Mouse (Mus musculus) intestine, embryonic 16.5 days (tissue): Measurements from ENCODE around the gene Nup155. TPM values are rescaled to one million over a fixed set of nuclear protein-coding genes. Genes with fewer than 3 reads are reported as not detected.
A peak's percentile ranks its signal among the peaks of the same experiment; 100 is the strongest.

Source experiments
- ATAC-seq: fragments of 200-750 bp; cut with Nextera tagmentation; 2 replicates; pipeline ENCODE4 v1.8.0; 2017; ENCODE audit warnings: moderate TSS enrichment, moderate library complexity
- H3K27ac ChIP-seq: fragments of 300-500 bp; sonication (generic); 2 replicates; pipeline ENCODE4 v1.5.1; 2014; ENCODE audit warnings: mild to moderate bottlenecking, low read length
- H3K27me3 ChIP-seq: fragments of 300-500 bp; sonication (generic); replicated peaks from 2 replicates; pipeline ENCODE4 v1.6.1; 2014; ENCODE audit warnings: low read length, control low read depth, mixed read lengths; ENCODE audit not compliant: control insufficient read depth, insufficient read depth
- H3K36me3 ChIP-seq: fragments of 300-500 bp; sonication (generic); 2 replicates; pipeline ENCODE4 v1.6.1; 2014; ENCODE audit warnings: low read length, control low read depth; ENCODE audit not compliant: control insufficient read depth, insufficient read depth
- H3K4me1 ChIP-seq: fragments of 300-500 bp; sonication (generic); 2 replicates; pipeline ENCODE4 v1.6.1; 2014; ENCODE audit warnings: low read length, control low read depth, mixed read lengths; ENCODE audit not compliant: control insufficient read depth, insufficient read depth
- H3K4me2 ChIP-seq: fragments of 300-500 bp; sonication (generic); 2 replicates; pipeline ENCODE4 v1.6.1; 2014; ENCODE audit warnings: low read depth, low read length, control low read depth
- H3K4me3 ChIP-seq: fragments of 300-500 bp; sonication (generic); 2 replicates; pipeline ENCODE4 v1.5.1; 2014; ENCODE audit warnings: mild to moderate bottlenecking, low read length
- H3K9ac ChIP-seq: fragments of 300-500 bp; sonication (generic); 2 replicates; pipeline ENCODE4 v1.6.1; 2014; ENCODE audit warnings: low read depth, low read length
- H3K9me3 ChIP-seq: fragments of 300-500 bp; sonication (generic); 2 replicates; pipeline ENCODE4 v1.6.1; 2016; ENCODE audit warnings: low read length, control low read depth; ENCODE audit not compliant: control insufficient read depth
- WGBS: fragments of 180-500 bp; shearing (Covaris S2); extraction: QIAGEN DNeasy Blood & Tissue Kit; methylation state at CpG from one replicate; pipeline ENCODE4 v1.1.7; 2014; 5-methylcytosine and 5-hydroxymethylcytosine counted together
- polyA plus RNA-seq: library from polyadenylated mRNA; unstranded; fragments of >200 nt; fragmentation: Nextera tagmentation; extraction: Ambion mirVana; gene quantifications from 2 replicates; pipeline ENCODE4 v1.2.1, GENCODE M21; 2015

The Nup155 gene
- polyA plus RNA-seq, 1 experiment from 2014 or later, result 11.0 TPM

- Histone ChIP-seq H3K4me2 (peak within 1 kb of the TSS; percentile 83), H3K36me3 (no peaks in the 10 kb centered on the region), H3K4me1 (no peaks in the 10 kb centered on the region), H3K4me3 (peak within 1 kb of the TSS; percentile 91), H3K9me3 (no peaks in the 10 kb centered on the region), H3K27me3 (no peaks in the 10 kb centered on the region), H3K9ac (peak within 1 kb of the TSS; percentile 93), H3K27ac (peak within 1 kb of the TSS; percentile 72)
- peak; percentile 99 for ATAC-seq
- WGBS, result under 1% methylated on average over 28 of the region's 47 CpGs
Measured at GRCm38 (mm10) chr15:8168591-8169265, 59.7 kb downstream of the Nup155 start, which contains the start of gene Cplane1. Gene Cplane1, plus strand, starts transcription at chr15:8169106.

- Histone ChIP-seq H3K9ac (peak overlapping the region; percentile 93), H3K4me3 (peak overlapping the region; percentile 91), H3K4me1 (no peaks in the 10 kb centered on the region), H3K27me3 (no peaks in the 10 kb centered on the region), H3K4me2 (peak overlapping the region; percentile 83), H3K36me3 (no peaks in the 10 kb centered on the region), H3K9me3 (no peaks in the 10 kb centered on the region), H3K27ac (peak overlapping the region; percentile 39; the same call in 1 of the 2 replicates)
- WGBS, result under 1% methylated on average over 25 of the region's 25 CpGs
- ATAC-seq, result peak; percentile 79
Measured at GRCm38 (mm10) chr15:8169266-8169746, 60.2 kb downstream of the Nup155 start.

GRCm38 (mm10) chr15:8189563-8189962, 80.5 kb downstream of the Nup155 start:
- 92% methylated on average over 3 of the region's 3 CpGs for WGBS
- Histone ChIP-seq H3K4me2 (no peak overlapping the region), H3K9me3 (no peaks in the 10 kb centered on the region), H3K36me3 (no peaks in the 10 kb centered on the region), H3K9ac (no peak overlapping the region), H3K4me3 (no peak overlapping the region), H3K4me1 (no peaks in the 10 kb centered on the region), H3K27me3 (no peaks in the 10 kb centered on the region), H3K27ac (no peak overlapping the region)
- ATAC-seq, result no peak

- Histone ChIP-seq H3K27ac (no peak overlapping the region), H3K4me1 (no peaks in the 10 kb centered on the region), H3K4me2 (no peak overlapping the region), H3K27me3 (no peaks in the 10 kb centered on the region), H3K9me3 (no peaks in the 10 kb centered on the region), H3K36me3 (no peaks in the 10 kb centered on the region), H3K4me3 (no peak overlapping the region), H3K9ac (no peak overlapping the region)
- 92% methylated on average over 3 of the region's 3 CpGs for WGBS
- ATAC-seq, result no peak
Measured at GRCm38 (mm10) chr15:8190435-8190834, 81.4 kb downstream of the Nup155 start.

GRCm38 (mm10) chr15:8200317-8200716, 91.2 kb downstream of the Nup155 start:
- Histone ChIP-seq H3K36me3 (peaks cover 10% of the 10 kb centered on the region), H3K27me3 (no peaks in the 10 kb centered on the region), H3K4me2 (no peak overlapping the region), H3K4me1 (no peaks in the 10 kb centered on the region), H3K9me3 (no peaks in the 10 kb centered on the region), H3K4me3 (no peak overlapping the region), H3K27ac (no peak overlapping the region), H3K9ac (no peak overlapping the region)
- no peak for ATAC-seq

- ATAC-seq, result no peak
- Histone ChIP-seq H3K9me3 (no peaks in the 10 kb centered on the region), H3K4me2 (no peak overlapping the region), H3K4me3 (no peak overlapping the region), H3K9ac (no peak overlapping the region), H3K27me3 (no peaks in the 10 kb centered on the region), H3K27ac (no peak overlapping the region), H3K36me3 (no peaks in the 10 kb centered on the region), H3K4me1 (no peaks in the 10 kb centered on the region)
- WGBS, result 82% methylated on average over 6 of the region's 6 CpGs
Measured at GRCm38 (mm10) chr15:8208362-8208761, 99.3 kb downstream of the Nup155 start.

Other genes starting within 250 kb of the Nup155 start
- gene Wdr70, start 10.1 kb upstream of the Nup155 start, polyA plus RNA-seq, result 37.4 and 42.8 TPM in 2 replicates
- gene Cplane1, start 59.8 kb downstream of the Nup155 start, polyA plus RNA-seq, result 3.1 and 3.5 TPM in 2 replicates